Mouse (Mus musculus): ENCODE data around the gene Dthd1.
A peak's percentile ranks its signal among the peaks of the same experiment; 100 is the strongest.

Gene Dthd1

DNA sequence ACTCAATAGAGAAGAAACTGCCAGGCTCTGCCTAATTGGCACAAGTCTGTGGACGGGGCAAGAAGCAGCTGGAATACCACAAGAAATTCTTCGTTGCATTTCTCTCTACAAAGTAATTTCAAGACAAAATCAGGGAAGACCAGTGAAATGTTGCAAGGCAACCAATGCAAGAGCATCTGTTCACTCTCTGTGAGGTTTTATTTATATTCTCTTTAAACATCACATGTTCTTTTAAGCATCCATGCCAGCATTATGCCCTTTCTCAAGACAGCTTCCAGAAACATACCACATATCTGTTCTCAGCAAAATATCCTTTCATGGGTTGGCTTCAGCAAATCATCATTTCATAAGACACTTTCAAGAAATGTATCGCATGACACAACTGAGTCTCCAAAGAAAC, 50.7 kb downstream of the Dthd1 start:
- no peak for DNase-seq (ENCODE audit: low spot score in 2 of 2)

DNA sequence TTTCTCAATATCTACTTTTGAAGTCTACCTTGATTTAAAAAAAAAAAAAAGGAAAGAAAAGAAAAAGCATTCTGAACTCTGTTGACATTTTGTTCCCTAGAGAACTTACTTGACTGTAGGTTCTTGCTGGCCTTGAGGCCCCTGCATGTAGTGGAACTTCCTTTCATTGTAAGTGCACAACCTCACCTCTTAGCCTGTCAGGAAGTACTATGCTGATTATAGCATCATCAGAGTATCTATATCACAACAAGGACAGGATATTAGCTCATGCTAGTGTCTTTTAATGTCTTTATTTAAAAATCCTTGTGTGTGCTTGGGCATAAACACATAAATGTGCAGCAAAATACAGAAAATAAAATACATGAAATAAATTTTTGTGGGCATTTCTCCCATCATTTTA, 53.4 kb downstream of the Dthd1 start:
- no peak for DNase-seq (ENCODE audit: low spot score in 2 of 2)

DNA sequence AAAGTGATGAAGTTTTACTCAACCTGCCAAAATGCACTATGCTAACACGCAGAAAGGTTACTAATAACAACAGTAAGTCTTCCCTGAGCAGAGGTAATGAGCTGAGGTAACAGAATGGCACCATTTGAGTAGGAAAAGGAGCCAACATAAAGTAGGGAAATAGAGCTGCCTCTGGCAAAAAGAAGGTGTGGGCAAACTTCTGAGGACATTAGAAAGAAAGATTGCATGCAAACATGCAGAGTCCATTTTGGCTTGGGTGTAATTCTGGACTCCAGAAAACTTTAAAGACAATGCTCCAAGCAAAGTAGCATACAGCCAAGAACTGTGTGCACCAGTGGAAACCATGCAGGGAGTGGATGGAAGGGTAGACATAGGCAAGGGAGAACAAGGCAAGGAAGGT, 65.9 kb downstream of the Dthd1 start:
- DNase-seq (ENCODE audit: low spot score in 2 of 2): no peak

DNA sequence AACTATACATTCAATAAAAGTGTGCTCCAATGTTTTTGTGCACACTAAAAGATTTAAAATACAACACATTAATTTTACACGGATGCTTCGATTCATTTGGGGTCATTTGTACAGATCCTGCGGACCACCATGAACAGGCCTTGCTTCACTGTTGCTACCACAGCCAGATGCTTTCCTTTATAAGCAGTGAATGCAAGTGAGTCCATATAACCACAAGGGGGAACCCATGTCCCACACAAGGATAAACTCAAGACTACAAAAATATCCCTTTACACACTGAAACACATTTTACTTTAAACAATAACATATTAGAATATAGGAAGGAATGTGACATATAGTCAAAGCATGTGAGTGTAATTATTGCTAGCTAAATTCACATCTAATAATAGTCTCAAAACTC, 81.7 kb downstream of the Dthd1 start:
- peak; percentile 37 to 49 for DNase-seq (ENCODE audit: low spot score in 2 of 2)

DNA sequence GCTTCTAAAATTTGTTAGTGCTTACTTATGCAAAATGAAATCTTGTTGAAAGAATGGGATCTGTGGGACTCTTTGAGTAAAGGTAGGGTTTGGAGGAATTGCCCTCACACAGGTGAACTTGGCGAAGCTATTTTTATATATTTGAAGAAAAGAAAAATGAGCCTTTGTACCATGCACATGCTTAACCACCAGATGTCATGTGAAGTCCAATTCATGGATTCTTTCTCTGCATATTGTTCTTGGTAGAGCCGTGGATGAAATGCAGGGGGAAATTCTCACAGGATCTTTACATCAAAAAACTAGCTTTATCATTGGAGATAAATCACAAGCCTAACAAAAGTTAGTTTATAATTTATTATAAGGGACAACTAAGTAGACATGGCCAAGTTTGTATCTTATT, 93.3 kb downstream of the Dthd1 start:
- DNase-seq (ENCODE audit: low spot score in 2 of 2): no peak

DNA sequence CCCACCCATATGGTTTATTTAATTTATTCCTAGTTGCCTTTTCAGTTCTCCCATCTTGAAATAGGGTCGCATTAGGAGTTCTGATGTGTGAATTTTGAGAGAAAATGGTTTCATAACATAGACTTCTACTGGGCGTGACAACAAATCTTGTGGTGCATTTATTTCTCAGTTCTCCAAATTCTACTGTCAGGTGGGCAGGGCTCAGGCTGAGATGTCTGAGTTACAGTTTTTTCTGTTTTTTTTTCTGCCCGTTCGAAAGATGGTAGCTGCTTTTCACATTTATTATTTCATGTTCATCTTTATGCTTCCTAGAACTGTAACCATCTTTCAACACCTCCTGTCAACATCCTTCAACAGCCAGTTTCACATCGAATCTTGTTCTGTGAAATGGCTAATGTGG, 95.5 kb downstream of the Dthd1 start:
- DNase-seq (ENCODE audit: low spot score in 2 of 2): no peak

DNA sequence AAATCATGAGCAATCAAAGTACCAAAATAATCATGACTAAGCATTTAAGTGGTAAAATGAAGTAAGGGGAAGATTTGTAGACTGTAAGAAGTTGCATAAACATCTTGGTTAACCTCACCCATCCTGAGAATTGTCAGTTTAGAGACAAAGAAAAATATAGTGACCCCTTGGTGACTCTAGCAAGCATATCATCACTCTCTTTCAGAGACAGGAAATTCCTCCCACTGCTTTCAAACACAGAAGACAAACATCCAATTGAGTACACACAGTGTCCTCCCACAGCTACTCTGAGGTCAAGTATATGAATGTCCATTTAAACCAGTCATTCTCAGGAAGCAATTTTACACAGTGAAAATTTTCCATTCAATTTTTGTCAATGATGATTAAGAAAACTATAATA, 111.0 kb downstream of the Dthd1 start:
- DNase-seq (ENCODE audit: low spot score in 2 of 2): no peak

Measured in right cerebral cortex, adult 2 months (tissue).